Mouse (Mus musculus): ENCODE measurements at regions not wholly inside any gene's neighbourhood (a gene's known extent, or its start where the extent isn't known, plus 50 kb on each side); places are given as distances from the start of the nearest gene placed in this dataset.

GRCm38 (mm10) chr7:145135971-145136370 is 71.9 kb downstream of the 1810010D01Rik start:
- ATAC-seq (ENCODE audit: low FRiP score): no peak
- Histone ChIP-seq H3K4me2 (no peak overlapping the region), H3K9ac (replicated peaks) (no peak overlapping the region), H3K4me1 (no peaks in the 10 kb centered on the region), H3K9me3 (replicated peaks) (0 out of 2 replicates have a peak, but pooled peaks cover 3% of the 10 kb centered on the region), H3K4me3 (replicated peaks) (no peak overlapping the region), H3K27ac (replicated peaks) (no peak overlapping the region), H3K36me3 (no peaks in the 10 kb centered on the region), H3K27me3 (replicated peaks) (no peaks in the 10 kb centered on the region)
- 19% methylated on average over 5 of the region's 5 CpGs for WGBS

- H3K4me2 ChIP-seq: no peak overlapping the region
These were observed 75.4 kb downstream of the 1810010D01Rik start for GRCm38 (mm10) chr7:145132506-145132905.

GRCm38 (mm10) chr7:145131438-145132159 is 76.3 kb downstream of the 1810010D01Rik start:
- ATAC-seq (ENCODE audit: low FRiP score): no peak
- Histone ChIP-seq H3K36me3 (no peaks in the 10 kb centered on the region), H3K4me3 (replicated peaks) (no peak overlapping the region), H3K4me2 (no peak overlapping the region), H3K9ac (replicated peaks) (no peak overlapping the region), H3K27ac (replicated peaks) (no peak overlapping the region), H3K4me1 (no peaks in the 10 kb centered on the region), H3K9me3 (replicated peaks) (no peaks in the 10 kb centered on the region), H3K27me3 (replicated peaks) (no peaks in the 10 kb centered on the region)
- 94% methylated on average over 8 of the region's 8 CpGs for WGBS

More at GRCm38 (mm10) chr7:145132506-145132905, 75.4 kb downstream of the 1810010D01Rik start:
- Histone ChIP-seq H3K9me3 (replicated peaks) (no peaks in the 10 kb centered on the region), H3K36me3 (no peaks in the 10 kb centered on the region), H3K9ac (replicated peaks) (no peak overlapping the region), H3K27ac (replicated peaks) (no peak overlapping the region), H3K27me3 (replicated peaks) (no peaks in the 10 kb centered on the region), H3K4me3 (replicated peaks) (no peak overlapping the region), H3K4me1 (no peaks in the 10 kb centered on the region)
- WGBS: 88% methylated on average over 5 of the region's 5 CpGs
- no peak for ATAC-seq (ENCODE audit: low FRiP score)

GRCm38 (mm10) chr7:145129971-145130370 is 77.9 kb downstream of the 1810010D01Rik start:
- WGBS: 27% methylated on average over 4 of the region's 4 CpGs
- no peak overlapping the region for H3K9ac ChIP-seq (replicated peaks)
- H3K4me1 ChIP-seq: no peaks in the 10 kb centered on the region
- no peak overlapping the region for H3K4me3 ChIP-seq (replicated peaks)
- ATAC-seq (ENCODE audit: low FRiP score): no peak
- H3K36me3 ChIP-seq: no peaks in the 10 kb centered on the region
- no peaks in the 10 kb centered on the region for H3K27me3 ChIP-seq (replicated peaks)
- no peak overlapping the region for H3K4me2 ChIP-seq
- no peaks in the 10 kb centered on the region for H3K9me3 ChIP-seq (replicated peaks)
- H3K27ac ChIP-seq (replicated peaks): no peak overlapping the region

GRCm38 (mm10) chr7:145127661-145128060 is 80.3 kb downstream of the 1810010D01Rik start:
- Histone ChIP-seq H3K27me3 (replicated peaks) (no peaks in the 10 kb centered on the region), H3K4me3 (replicated peaks) (no peak overlapping the region), H3K9me3 (replicated peaks) (no peaks in the 10 kb centered on the region), H3K4me2 (no peak overlapping the region), H3K36me3 (no peaks in the 10 kb centered on the region), H3K27ac (replicated peaks) (no peak overlapping the region), H3K4me1 (no peaks in the 10 kb centered on the region), H3K9ac (replicated peaks) (no peak overlapping the region)
- no peak for ATAC-seq (ENCODE audit: low FRiP score)
- WGBS: 49% methylated on average over 8 of the region's 8 CpGs

- Histone ChIP-seq H3K4me2 (no peak overlapping the region), H3K27me3 (replicated peaks) (no peaks in the 10 kb centered on the region), H3K4me3 (replicated peaks) (no peak overlapping the region), H3K9ac (replicated peaks) (no peak overlapping the region), H3K27ac (replicated peaks) (no peak overlapping the region), H3K9me3 (replicated peaks) (no peaks in the 10 kb centered on the region), H3K36me3 (no peaks in the 10 kb centered on the region), H3K4me1 (no peaks in the 10 kb centered on the region)
- WGBS: 19% methylated on average over 4 of the region's 4 CpGs
- no peak for ATAC-seq (ENCODE audit: low FRiP score)
These were observed 80.7 kb downstream of the 1810010D01Rik start for GRCm38 (mm10) chr7:145127180-145127579.

- H3K27me3 ChIP-seq (replicated peaks): no peaks in the 10 kb centered on the region
- no peaks in the 10 kb centered on the region for H3K4me1 ChIP-seq
- WGBS: 100% methylated on average over 2 of the region's 2 CpGs
- no peak overlapping the region for H3K4me3 ChIP-seq (replicated peaks)
- no peak overlapping the region for H3K27ac ChIP-seq (replicated peaks)
- ATAC-seq (ENCODE audit: low FRiP score): no peak
- H3K36me3 ChIP-seq: no peaks in the 10 kb centered on the region
- H3K4me2 ChIP-seq: no peak overlapping the region
- no peaks in the 10 kb centered on the region for H3K9me3 ChIP-seq (replicated peaks)
- no peak overlapping the region for H3K9ac ChIP-seq (replicated peaks)
These were observed 83.8 kb downstream of the 1810010D01Rik start for GRCm38 (mm10) chr7:145123996-145124601.

- Histone ChIP-seq H3K27ac (replicated peaks) (no peak overlapping the region), H3K4me2 (no peak overlapping the region), H3K9me3 (replicated peaks) (no peaks in the 10 kb centered on the region), H3K36me3 (no peaks in the 10 kb centered on the region), H3K4me1 (no peaks in the 10 kb centered on the region), H3K4me3 (replicated peaks) (no peak overlapping the region), H3K9ac (replicated peaks) (no peak overlapping the region), H3K27me3 (replicated peaks) (no peaks in the 10 kb centered on the region)
- WGBS: 91% methylated on average over 2 of the region's 2 CpGs
- no peak for ATAC-seq (ENCODE audit: low FRiP score)
These were observed 85.4 kb downstream of the 1810010D01Rik start for GRCm38 (mm10) chr7:145122471-145122870.

- WGBS: 73% methylated on average over 4 of the region's 4 CpGs
These were observed 89.5 kb downstream of the 1810010D01Rik start for GRCm38 (mm10) chr7:145118406-145118805.

GRCm38 (mm10) chr7:145114660-145115059 is 93.3 kb downstream of the 1810010D01Rik start:
- ATAC-seq (ENCODE audit: low FRiP score): no peak
- no peak overlapping the region for H3K27ac ChIP-seq (replicated peaks)
- H3K27me3 ChIP-seq (replicated peaks): no peaks in the 10 kb centered on the region; the same call in 1 of the 2 replicates
- 88% methylated on average over 2 of the region's 2 CpGs for WGBS
- H3K9me3 ChIP-seq (replicated peaks): no peaks in the 10 kb centered on the region
- H3K4me2 ChIP-seq: no peak overlapping the region
- no peak overlapping the region for H3K9ac ChIP-seq (replicated peaks)
- H3K4me1 ChIP-seq: peaks cover 14% of the 10 kb centered on the region
- no peak overlapping the region for H3K4me3 ChIP-seq (replicated peaks)
- H3K36me3 ChIP-seq: no peaks in the 10 kb centered on the region

More at GRCm38 (mm10) chr7:145118406-145118805, 89.5 kb downstream of the 1810010D01Rik start:
- no peak overlapping the region for H3K9ac ChIP-seq (replicated peaks)
- no peaks in the 10 kb centered on the region for H3K36me3 ChIP-seq
- no peaks in the 10 kb centered on the region for H3K27me3 ChIP-seq (replicated peaks)
- H3K4me2 ChIP-seq: no peak overlapping the region
- no peak overlapping the region for H3K27ac ChIP-seq (replicated peaks)
- ATAC-seq (ENCODE audit: low FRiP score): no peak
- no peak overlapping the region for H3K4me3 ChIP-seq (replicated peaks)
- no peaks in the 10 kb centered on the region for H3K4me1 ChIP-seq
- H3K9me3 ChIP-seq (replicated peaks): no peaks in the 10 kb centered on the region

- ATAC-seq (ENCODE audit: low FRiP score): no peak
- Histone ChIP-seq H3K27ac (replicated peaks) (no peak overlapping the region), H3K27me3 (replicated peaks) (no peaks in the 10 kb centered on the region; the same call in 1 of the 2 replicates), H3K9ac (replicated peaks) (no peak overlapping the region), H3K4me1 (peaks cover 14% of the 10 kb centered on the region), H3K9me3 (replicated peaks) (no peaks in the 10 kb centered on the region), H3K36me3 (no peaks in the 10 kb centered on the region), H3K4me3 (replicated peaks) (no peak overlapping the region), H3K4me2 (no peak overlapping the region)
- 69% methylated on average over 2 of the region's 2 CpGs for WGBS
These were observed 93.8 kb downstream of the 1810010D01Rik start for GRCm38 (mm10) chr7:145114145-145114544.

GRCm38 (mm10) chr7:145112887-145113531 is 94.9 kb downstream of the 1810010D01Rik start:
- H3K4me2 ChIP-seq: no peak overlapping the region
- H3K4me3 ChIP-seq (replicated peaks): no peak overlapping the region
- H3K9me3 ChIP-seq (replicated peaks): no peaks in the 10 kb centered on the region
- no peak overlapping the region for H3K9ac ChIP-seq (replicated peaks)
- H3K27ac ChIP-seq (replicated peaks): no peak overlapping the region
- no peaks in the 10 kb centered on the region for H3K36me3 ChIP-seq
- 83% methylated on average over 7 of the region's 7 CpGs for WGBS
- peaks cover 14% of the 10 kb centered on the region for H3K4me1 ChIP-seq
- no peaks in the 10 kb centered on the region; the same call in 1 of the 2 replicates for H3K27me3 ChIP-seq (replicated peaks)
- ATAC-seq (ENCODE audit: low FRiP score): no peak

All from neural tube, embryonic 15.5 days (tissue).